Mouse (Mus musculus): ENCODE measurements at regions not wholly inside any gene's neighbourhood (a gene's known extent, or its start where the extent isn't known, plus 50 kb on each side); places are given as distances from the start of the nearest gene placed in this dataset.
A peak's percentile ranks its signal among the peaks of the same experiment; 100 is the strongest.

DNA sequence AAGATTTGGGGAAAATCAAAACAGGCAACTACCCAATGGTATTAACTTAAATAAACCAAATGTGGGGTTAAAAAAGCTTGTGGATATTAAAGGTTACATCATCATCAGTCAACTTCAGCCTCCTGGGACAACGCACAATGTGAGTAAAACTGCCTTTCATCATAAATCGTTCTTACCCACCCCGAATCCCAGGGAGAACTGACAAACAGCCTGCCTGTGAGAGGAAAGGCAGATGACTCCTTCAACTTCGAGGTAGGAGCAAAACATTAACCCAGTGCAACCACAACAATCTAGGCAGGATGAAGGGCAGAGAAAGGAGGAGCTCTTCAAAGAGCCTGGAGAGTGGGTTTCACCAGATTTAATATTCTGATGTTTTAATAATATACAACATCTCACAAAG lies 135.3 kb upstream of the Gm37988 start:
- no peak for ATAC-seq (ENCODE audit: insufficient number of reproducible peaks, low FRiP score)
- no peak overlapping the region for H3K4me2 ChIP-seq

DNA sequence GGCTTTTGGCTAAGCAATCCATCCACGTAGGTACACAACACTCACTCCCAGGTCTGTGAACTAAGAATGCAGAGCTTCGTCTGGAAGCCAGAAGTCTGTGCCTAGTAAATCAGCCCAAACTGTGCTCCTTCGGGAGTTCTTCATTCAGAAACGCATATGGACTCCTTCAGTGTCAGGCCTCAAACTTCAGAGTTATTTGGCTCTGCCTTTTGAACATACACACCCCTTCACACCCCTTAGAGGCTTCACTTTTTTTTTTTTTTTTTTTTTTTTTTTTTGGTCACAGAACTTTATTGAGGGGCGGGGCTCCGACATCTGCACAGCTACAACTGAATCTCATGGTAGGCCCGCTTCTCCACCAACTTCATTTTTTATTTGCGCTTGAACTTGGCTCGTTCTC lies 120.1 kb upstream of the Gm37988 start:
- Histone ChIP-seq H3K4me3 (no peak overlapping the region), H3K9ac (no peak overlapping the region), H3K27ac (ENCODE audit: poor library complexity, severe bottlenecking) (no peak overlapping the region), H3K4me2 (no peak overlapping the region), H3K4me1 (replicated peaks) (no peaks in the 10 kb centered on the region), H3K36me3 (no peaks in the 10 kb centered on the region), H3K27me3 (replicated peaks) (peaks cover 6% of the 10 kb centered on the region), H3K9me3 (replicated peaks) (no peaks in the 10 kb centered on the region)
- WGBS: 86% methylated on average over 9 of the region's 9 CpGs
- no peak for ATAC-seq (ENCODE audit: insufficient number of reproducible peaks, low FRiP score)

More for the DNA sequence above, 135.3 kb upstream of the Gm37988 start:
- H3K27ac ChIP-seq (ENCODE audit: poor library complexity, severe bottlenecking): no peak overlapping the region
- no peaks in the 10 kb centered on the region for H3K9me3 ChIP-seq (replicated peaks)
- 0 out of 2 replicates have a peak, but pooled peaks cover 9% of the 10 kb centered on the region for H3K4me1 ChIP-seq (replicated peaks)
- WGBS: 57% methylated on average over 4 of the region's 4 CpGs
- H3K36me3 ChIP-seq: no peaks in the 10 kb centered on the region
- H3K4me3 ChIP-seq: no peak overlapping the region
- H3K27me3 ChIP-seq (replicated peaks): no peaks in the 10 kb centered on the region
- no peak overlapping the region for H3K9ac ChIP-seq

DNA sequence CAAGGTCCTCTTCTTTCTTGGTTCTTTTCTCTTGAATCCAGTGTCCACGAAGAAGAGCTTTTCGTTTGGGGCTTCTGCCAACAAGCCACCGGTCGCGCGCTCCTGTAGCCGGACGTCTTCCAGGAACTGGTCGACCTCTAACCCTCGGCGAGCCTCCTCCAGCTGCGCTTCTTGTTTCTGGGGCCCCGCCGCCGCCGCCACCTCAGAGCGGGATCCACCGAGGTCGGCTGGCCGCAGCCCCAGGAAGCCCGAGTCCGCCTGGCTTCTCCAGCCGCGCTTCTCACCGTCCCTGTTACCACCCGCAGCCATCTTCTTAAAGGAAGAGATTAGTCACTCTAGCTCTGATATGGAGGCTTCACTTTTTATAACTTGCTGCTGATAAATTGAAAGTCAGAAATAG lies 118.6 kb upstream of the Gm37988 start:
- Histone ChIP-seq H3K27ac (ENCODE audit: poor library complexity, severe bottlenecking) (no peak overlapping the region), H3K27me3 (replicated peaks) (peaks cover 6% of the 10 kb centered on the region), H3K36me3 (no peaks in the 10 kb centered on the region), H3K4me1 (replicated peaks) (no peaks in the 10 kb centered on the region), H3K9me3 (replicated peaks) (no peaks in the 10 kb centered on the region), H3K4me3 (peak overlapping the region; percentile 32), H3K4me2 (peak overlapping the region; percentile 67), H3K9ac (peak overlapping the region; percentile 34; the same call in 1 of the 2 replicates)
- 10% methylated on average over 26 of the region's 26 CpGs for WGBS
- ATAC-seq (ENCODE audit: insufficient number of reproducible peaks, low FRiP score): 0 out of 2 replicates have a peak, but pooled peaks have one; percentile 45

DNA sequence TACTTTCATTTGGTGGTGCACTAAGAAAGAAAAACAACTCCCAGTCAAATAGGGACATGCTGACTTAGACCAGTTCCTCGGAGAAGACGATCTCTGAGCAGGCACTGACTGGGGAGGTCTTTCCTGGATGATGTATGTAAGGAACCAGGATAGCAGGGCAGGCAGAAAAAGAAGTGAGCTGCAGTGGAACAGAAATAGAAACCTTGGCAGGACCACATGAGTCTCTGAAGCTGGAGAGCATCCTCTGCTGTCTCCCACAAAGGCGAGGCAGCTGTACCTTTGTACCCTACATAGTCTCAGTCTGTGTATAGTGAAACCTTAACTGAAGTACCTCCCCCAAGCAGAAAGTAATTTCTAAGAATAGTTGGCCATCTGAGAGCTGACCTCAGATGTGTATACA lies 104.4 kb upstream of the Gm37988 start:
- 70% methylated on average over 3 of the region's 3 CpGs for WGBS
- no peaks in the 10 kb centered on the region for H3K36me3 ChIP-seq
- no peak overlapping the region for H3K9ac ChIP-seq
- H3K4me2 ChIP-seq: no peak overlapping the region
- H3K9me3 ChIP-seq (replicated peaks): no peaks in the 10 kb centered on the region
- H3K27ac ChIP-seq (ENCODE audit: poor library complexity, severe bottlenecking): no peak overlapping the region
- H3K4me3 ChIP-seq: no peak overlapping the region
- ATAC-seq (ENCODE audit: insufficient number of reproducible peaks, low FRiP score): no peak
- 0 out of 2 replicates have a peak, but pooled peaks cover 3% of the 10 kb centered on the region for H3K4me1 ChIP-seq (replicated peaks)
- no peaks in the 10 kb centered on the region for H3K27me3 ChIP-seq (replicated peaks)

DNA sequence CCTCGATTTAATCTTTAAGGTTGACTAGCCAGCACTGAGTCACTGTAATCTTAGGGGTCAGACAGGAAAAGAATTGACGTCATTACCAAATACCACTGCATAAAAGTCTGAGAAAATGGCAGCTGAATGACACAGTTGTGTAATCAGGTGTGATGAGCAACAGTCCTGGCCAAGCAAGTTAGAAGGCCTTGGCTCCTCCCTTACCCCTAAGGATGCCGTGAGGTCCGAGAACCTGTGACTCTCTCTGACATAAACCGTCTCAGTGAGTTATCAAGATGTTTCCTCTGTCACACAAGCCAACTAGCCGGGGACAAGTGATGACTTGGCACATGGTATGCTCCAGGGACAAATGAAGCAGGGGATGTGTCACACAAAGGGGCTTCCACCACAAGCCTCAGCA lies 101.5 kb upstream of the Gm37988 start:
- no peak for ATAC-seq (ENCODE audit: insufficient number of reproducible peaks, low FRiP score)
- Histone ChIP-seq H3K9me3 (replicated peaks) (no peaks in the 10 kb centered on the region), H3K4me2 (no peak overlapping the region), H3K27ac (ENCODE audit: poor library complexity, severe bottlenecking) (no peak overlapping the region), H3K4me1 (replicated peaks) (0 out of 2 replicates have a peak, but pooled peaks cover 3% of the 10 kb centered on the region), H3K36me3 (no peaks in the 10 kb centered on the region), H3K9ac (no peak overlapping the region), H3K4me3 (no peak overlapping the region), H3K27me3 (replicated peaks) (no peaks in the 10 kb centered on the region)
- WGBS: 49% methylated on average over 6 of the region's 6 CpGs

DNA sequence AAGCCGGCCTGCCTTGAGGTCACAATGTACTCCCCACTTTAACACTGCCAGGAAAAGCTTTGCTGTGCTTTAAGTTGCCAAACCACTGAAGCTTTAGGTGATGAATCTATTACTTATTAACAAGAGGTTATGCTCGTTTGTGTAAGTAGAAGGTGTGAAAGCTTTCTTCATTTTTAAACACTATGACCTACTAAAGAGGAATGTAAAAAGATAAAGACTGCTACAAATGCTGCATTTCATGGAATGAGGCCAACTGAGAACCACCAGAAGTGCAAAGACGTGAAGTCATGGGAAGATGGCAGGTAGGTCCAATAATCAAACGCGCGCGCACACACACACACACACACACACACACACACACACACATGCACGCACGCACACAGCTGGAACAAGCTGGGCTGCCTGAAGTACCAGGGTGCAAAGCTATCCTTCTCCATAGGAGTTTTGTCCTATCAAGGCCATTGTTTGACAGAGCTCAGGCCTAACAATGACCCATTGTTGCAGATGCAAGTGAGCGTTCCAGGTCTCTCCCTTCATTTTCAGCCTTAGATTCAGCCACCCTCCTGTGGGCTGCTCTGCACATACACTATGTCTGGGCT lies 85.3 kb upstream of the Gm37988 start:
- no peaks in the 10 kb centered on the region for H3K27me3 ChIP-seq (replicated peaks)
- 83% methylated on average over 10 of the region's 10 CpGs for WGBS
- H3K4me3 ChIP-seq: no peak overlapping the region
- H3K4me1 ChIP-seq (replicated peaks): no peaks in the 10 kb centered on the region
- no peak overlapping the region for H3K4me2 ChIP-seq
- H3K36me3 ChIP-seq: no peaks in the 10 kb centered on the region
- no peaks in the 10 kb centered on the region for H3K9me3 ChIP-seq (replicated peaks)
- ATAC-seq (ENCODE audit: insufficient number of reproducible peaks, low FRiP score): no peak
- no peak overlapping the region for H3K9ac ChIP-seq
- no peak overlapping the region for H3K27ac ChIP-seq (ENCODE audit: poor library complexity, severe bottlenecking)
